Mouse (Mus musculus): ENCODE data around the gene Bsn. TPM values are rescaled to one million over a fixed set of nuclear protein-coding genes. Genes with fewer than 3 reads are reported as not detected.

Gene Bsn
- total and polyA plus RNA-seq, 2 experiments from 2014 or later = 0.03 to 0.42 TPM

GRCm38 (mm10) chr9:108187616-108188015 lies 2.6 kb downstream of the Bsn start:
- Histone ChIP-seq H3K27me3 (ENCODE audit: control insufficient read depth, insufficient read depth, low read length) (peaks cover 37% of the 10 kb centered on the region), H3K4me2 (ENCODE audit: low read depth, low read length) (no peak overlapping the region), H3K27ac (ENCODE audit: low read depth) (no peak overlapping the region), H3K36me3 (replicated peaks; ENCODE audit: control insufficient read depth, insufficient read depth, low read length) (no peaks in the 10 kb centered on the region), H3K4me3 (ENCODE audit: low read depth, low read length) (no peak overlapping the region), H3K4me1 (ENCODE audit: control insufficient read depth, insufficient read depth) (no peaks in the 10 kb centered on the region), H3K9ac (replicated peaks; ENCODE audit: low read depth, low read length) (no peak overlapping the region), H3K9me3 (replicated peaks; ENCODE audit: control insufficient read depth, low read length) (no peaks in the 10 kb centered on the region)
- no peak for TF ChIP-seq CTCF (IDR thresholded peaks at IDR 0.05; ENCODE audit: low read depth)
- TF ChIP-seq EP300 (IDR thresholded peaks at IDR 0.05; ENCODE audit: low read depth) = no peak
- 17% methylated on average over 6 of the region's 6 CpGs for WGBS
- ATAC-seq (ENCODE audit: insufficient read depth, low read depth) (no peak), DNase-seq (ENCODE audit: low spot score) (no peak)

- ATAC-seq (ENCODE audit: insufficient read depth, low read depth) (no peak), DNase-seq (ENCODE audit: low spot score) (no peak)
- Histone ChIP-seq H3K4me3 (ENCODE audit: low read depth, low read length) (no peak overlapping the region), H3K27me3 (ENCODE audit: control insufficient read depth, insufficient read depth, low read length) (peaks cover 34% of the 10 kb centered on the region), H3K4me1 (ENCODE audit: control insufficient read depth, insufficient read depth) (no peaks in the 10 kb centered on the region), H3K27ac (ENCODE audit: low read depth) (no peak overlapping the region), H3K9me3 (replicated peaks; ENCODE audit: control insufficient read depth, low read length) (no peaks in the 10 kb centered on the region), H3K36me3 (replicated peaks; ENCODE audit: control insufficient read depth, insufficient read depth, low read length) (no peaks in the 10 kb centered on the region), H3K9ac (replicated peaks; ENCODE audit: low read depth, low read length) (no peak overlapping the region), H3K4me2 (ENCODE audit: low read depth, low read length) (no peak overlapping the region)
- WGBS = 71% methylated on average over 8 of the region's 8 CpGs
- no peak for TF ChIP-seq CTCF (IDR thresholded peaks at IDR 0.05; ENCODE audit: low read depth)
- no peak for TF ChIP-seq EP300 (IDR thresholded peaks at IDR 0.05; ENCODE audit: low read depth)
These were observed 4.4 kb downstream of the Bsn start for GRCm38 (mm10) chr9:108185786-108186185.

- H3K9ac ChIP-seq (replicated peaks; ENCODE audit: low read depth, low read length) = no peak overlapping the region
- no peak overlapping the region for H3K4me3 ChIP-seq (ENCODE audit: low read depth, low read length)
- H3K4me2 ChIP-seq (ENCODE audit: low read depth, low read length) = no peak overlapping the region
- H3K9me3 ChIP-seq (replicated peaks; ENCODE audit: control insufficient read depth, low read length) = no peaks in the 10 kb centered on the region
- H3K4me1 ChIP-seq (ENCODE audit: control insufficient read depth, insufficient read depth) = no peaks in the 10 kb centered on the region
- H3K27me3 ChIP-seq (ENCODE audit: control insufficient read depth, insufficient read depth, low read length) = peaks cover 12% of the 10 kb centered on the region
- 76% methylated on average over 19 of the region's 19 CpGs for WGBS
- ATAC-seq (ENCODE audit: insufficient read depth, low read depth) (no peak), DNase-seq (ENCODE audit: low spot score) (no peak)
- no peaks in the 10 kb centered on the region for H3K36me3 ChIP-seq (replicated peaks; ENCODE audit: control insufficient read depth, insufficient read depth, low read length)
- TF ChIP-seq CTCF (IDR thresholded peaks at IDR 0.05; ENCODE audit: low read depth) = no peak
- TF ChIP-seq EP300 (IDR thresholded peaks at IDR 0.05; ENCODE audit: low read depth) = no peak
- H3K27ac ChIP-seq (ENCODE audit: low read depth) = no peak overlapping the region
These were observed 6.6 kb downstream of the Bsn start for GRCm38 (mm10) chr9:108183531-108183994.

GRCm38 (mm10) chr9:108182806-108183506 lies 7.2 kb downstream of the Bsn start:
- ATAC-seq (ENCODE audit: insufficient read depth, low read depth) = no peak

GRCm38 (mm10) chr9:108178391-108178790 lies 11.8 kb downstream of the Bsn start:
- WGBS = 48% methylated on average over 5 of the region's 5 CpGs
- no peaks in the 10 kb centered on the region for H3K36me3 ChIP-seq (replicated peaks; ENCODE audit: control insufficient read depth, insufficient read depth, low read length)
- no peak for TF ChIP-seq EP300 (IDR thresholded peaks at IDR 0.05; ENCODE audit: low read depth)
- TF ChIP-seq CTCF (IDR thresholded peaks at IDR 0.05; ENCODE audit: low read depth) = no peak
- H3K4me2 ChIP-seq (ENCODE audit: low read depth, low read length) = no peak overlapping the region
- H3K27me3 ChIP-seq (ENCODE audit: control insufficient read depth, insufficient read depth, low read length) = no peaks in the 10 kb centered on the region
- no peak overlapping the region for H3K9ac ChIP-seq (replicated peaks; ENCODE audit: low read depth, low read length)
- no peaks in the 10 kb centered on the region for H3K4me1 ChIP-seq (ENCODE audit: control insufficient read depth, insufficient read depth)
- 0 out of 2 replicates have a peak, but pooled peaks cover 3% of the 10 kb centered on the region for H3K9me3 ChIP-seq (replicated peaks; ENCODE audit: control insufficient read depth, low read length)
- no peak overlapping the region for H3K27ac ChIP-seq (ENCODE audit: low read depth)
- no peak overlapping the region for H3K4me3 ChIP-seq (ENCODE audit: low read depth, low read length)
- ATAC-seq (ENCODE audit: insufficient read depth, low read depth) (no peak), DNase-seq (ENCODE audit: low spot score) (no peak)

More at GRCm38 (mm10) chr9:108182806-108183506, 7.2 kb downstream of the Bsn start:
- 71% methylated on average over 11 of the region's 11 CpGs for WGBS
- Histone ChIP-seq H3K4me3 (ENCODE audit: low read depth, low read length) (no peak overlapping the region), H3K27me3 (ENCODE audit: control insufficient read depth, insufficient read depth, low read length) (peaks cover 6% of the 10 kb centered on the region; the same call in 1 of the 2 replicates), H3K4me2 (ENCODE audit: low read depth, low read length) (no peak overlapping the region), H3K9ac (replicated peaks; ENCODE audit: low read depth, low read length) (no peak overlapping the region), H3K4me1 (ENCODE audit: control insufficient read depth, insufficient read depth) (no peaks in the 10 kb centered on the region), H3K9me3 (replicated peaks; ENCODE audit: control insufficient read depth, low read length) (no peaks in the 10 kb centered on the region), H3K27ac (ENCODE audit: low read depth) (no peak overlapping the region), H3K36me3 (replicated peaks; ENCODE audit: control insufficient read depth, insufficient read depth, low read length) (no peaks in the 10 kb centered on the region)
- no peak for TF ChIP-seq CTCF (IDR thresholded peaks at IDR 0.05; ENCODE audit: low read depth)
- no peak for TF ChIP-seq EP300 (IDR thresholded peaks at IDR 0.05; ENCODE audit: low read depth)
- DNase-seq (ENCODE audit: low spot score) = no peak
